Mouse (Mus musculus) spleen, postnatal 36 days (tissue): Measurements from ENCODE around the gene Sstr5.

ENCODE experiments used
- DNase-seq, 2 experiments: peaks; one replicate each; pipeline ENCODE4 v3.0.0; 2022; ENCODE audit warnings: low spot score in 2 of 2, mixed read lengths in 1 of 2

Gene Sstr5

GRCm38 (mm10) chr17:25474330-25475077, 22.6 kb downstream of the Sstr5 start:
- DNase-seq, result peak; percentile 41 to 48

- DNase-seq, result no peak
Measured at GRCm38 (mm10) chr17:25472044-25472443, 25.0 kb downstream of the Sstr5 start.

GRCm38 (mm10) chr17:25471418-25471817, 25.7 kb downstream of the Sstr5 start:
- no peak for DNase-seq

GRCm38 (mm10) chr17:25469798-25470197, 27.3 kb downstream of the Sstr5 start:
- no peak for DNase-seq

- DNase-seq, result no peak
Measured at GRCm38 (mm10) chr17:25468301-25468700, 28.8 kb downstream of the Sstr5 start.

- DNase-seq, result no peak
Measured at GRCm38 (mm10) chr17:25467781-25468180, 29.3 kb downstream of the Sstr5 start.

GRCm38 (mm10) chr17:25466257-25466656, 30.8 kb downstream of the Sstr5 start:
- no peak for DNase-seq

GRCm38 (mm10) chr17:25464091-25464490, 33.0 kb downstream of the Sstr5 start:
- no peak for DNase-seq

GRCm38 (mm10) chr17:25463326-25463945, 33.7 kb downstream of the Sstr5 start:
- no peak for DNase-seq

GRCm38 (mm10) chr17:25462236-25462875, 34.7 kb downstream of the Sstr5 start:
- DNase-seq, result no peak

- no peak for DNase-seq
Measured at GRCm38 (mm10) chr17:25456540-25456939, 40.5 kb downstream of the Sstr5 start.

GRCm38 (mm10) chr17:25454272-25454671, 42.8 kb downstream of the Sstr5 start, which contains the start of gene Tekt4:
TSS of gene Tekt4 (plus strand) at chr17:25454615.
- DNase-seq, result no peak

GRCm38 (mm10) chr17:25452246-25452965, 44.7 kb downstream of the Sstr5 start:
- DNase-seq, result no peak

GRCm38 (mm10) chr17:25450329-25450728, 46.8 kb downstream of the Sstr5 start:
- no peak for DNase-seq

GRCm38 (mm10) chr17:25447865-25448264, 49.2 kb downstream of the Sstr5 start:
- no peak for DNase-seq

GRCm38 (mm10) chr17:25445841-25446240, 51.2 kb downstream of the Sstr5 start:
- DNase-seq, result no peak

- no peak for DNase-seq
Measured at GRCm38 (mm10) chr17:25445074-25445473, 52.0 kb downstream of the Sstr5 start.

- DNase-seq, result peak; percentile 39 to 40
Measured at GRCm38 (mm10) chr17:25442889-25443288, 54.2 kb downstream of the Sstr5 start.

- DNase-seq, result no peak
Measured at GRCm38 (mm10) chr17:25441417-25441816, 55.7 kb downstream of the Sstr5 start.
